Mouse (Mus musculus) spleen, adult 2 months (tissue): ENCODE data around the gene Nfic.

Experiments
- CTCF ChIP-seq: fragments of 200-500 bp; IDR thresholded peaks from 2 replicates; pipeline ENCODE4 v1.5.1; 2011; ENCODE audit warnings: mild to moderate bottlenecking, inconsistent platforms; ENCODE audit not compliant: insufficient read depth, insufficient read length, insufficient replicate concordance; ENCODE audit errors: extremely low read depth
- POLR2A ChIP-seq: fragments of 200-500 bp; IDR thresholded peaks from 2 replicates; pipeline ENCODE4 v1.6.1; 2011; ENCODE audit warnings: low read depth, low read length, inconsistent platforms

DNA sequence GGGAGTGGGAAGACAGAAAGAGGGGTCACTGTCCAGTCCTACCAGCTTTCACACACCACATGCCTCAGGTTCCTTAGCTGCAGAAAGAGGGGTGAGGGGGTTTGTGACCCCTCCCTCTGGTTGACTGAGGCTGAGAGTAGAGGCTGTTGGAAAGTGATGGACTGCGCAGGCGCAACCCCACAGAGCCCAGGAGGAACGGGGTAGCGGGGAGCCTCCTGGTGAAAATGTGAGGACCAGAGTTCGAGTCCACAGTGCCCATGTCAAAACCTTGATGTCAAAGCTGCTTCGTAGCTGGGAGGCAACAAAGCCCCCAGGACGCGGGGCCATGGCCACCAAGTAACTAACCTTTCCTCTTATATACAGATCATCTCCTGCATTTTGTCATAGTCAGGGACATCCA is 2.2 kb upstream of the Nfic start:
- no peak for TF ChIP-seq CTCF
- no peak for TF ChIP-seq POLR2A
